Mouse (Mus musculus): ENCODE results near the gene Amz2.

The Amz2 gene

GRCm38 (mm10) chr11:109425392-109426271, at the start of gene Amz2:
Gene Amz2, plus strand, starts transcription at chr11:109425946.
- peak; percentile 100 for DNase-seq (ENCODE audit: extremely low spot score)

GRCm38 (mm10) chr11:109376484-109377143, 49.1 kb upstream of the Amz2 start:
- no peak for DNase-seq (ENCODE audit: extremely low spot score)

GRCm38 (mm10) chr11:109377477-109377876, 48.3 kb upstream of the Amz2 start:
- DNase-seq (ENCODE audit: extremely low spot score): no peak

GRCm38 (mm10) chr11:109378051-109378450, 47.7 kb upstream of the Amz2 start:
- DNase-seq (ENCODE audit: extremely low spot score): no peak

- no peak for DNase-seq (ENCODE audit: extremely low spot score)
Observed at GRCm38 (mm10) chr11:109380662-109381061, 45.1 kb upstream of the Amz2 start.

GRCm38 (mm10) chr11:109385296-109385695, 40.5 kb upstream of the Amz2 start:
- DNase-seq (ENCODE audit: extremely low spot score): no peak

GRCm38 (mm10) chr11:109389046-109389445, 36.7 kb upstream of the Amz2 start:
- DNase-seq (ENCODE audit: extremely low spot score): no peak

GRCm38 (mm10) chr11:109391200-109391599, 34.5 kb upstream of the Amz2 start:
- no peak for DNase-seq (ENCODE audit: extremely low spot score)

GRCm38 (mm10) chr11:109391760-109392159, 34.0 kb upstream of the Amz2 start:
- DNase-seq (ENCODE audit: extremely low spot score): peak; percentile 14

- no peak for DNase-seq (ENCODE audit: extremely low spot score)
Observed at GRCm38 (mm10) chr11:109392601-109393000, 33.1 kb upstream of the Amz2 start.

GRCm38 (mm10) chr11:109394758-109395157, 31.0 kb upstream of the Amz2 start:
- DNase-seq (ENCODE audit: extremely low spot score): no peak

- DNase-seq (ENCODE audit: extremely low spot score): no peak
Observed at GRCm38 (mm10) chr11:109395291-109395690, 30.5 kb upstream of the Amz2 start.

GRCm38 (mm10) chr11:109406431-109406830, 19.3 kb upstream of the Amz2 start:
- DNase-seq (ENCODE audit: extremely low spot score): no peak

- DNase-seq (ENCODE audit: extremely low spot score): no peak
Observed at GRCm38 (mm10) chr11:109410197-109410980, 15.4 kb upstream of the Amz2 start.

- no peak for DNase-seq (ENCODE audit: extremely low spot score)
Observed at GRCm38 (mm10) chr11:109413617-109414016, 12.1 kb upstream of the Amz2 start, which contains the start of gene 9930022D16Rik. Gene 9930022D16Rik, plus strand, starts transcription at chr11:109413917.

- DNase-seq (ENCODE audit: extremely low spot score): no peak
Observed at GRCm38 (mm10) chr11:109414802-109415201, 10.9 kb upstream of the Amz2 start.

- no peak for DNase-seq (ENCODE audit: extremely low spot score)
Observed at GRCm38 (mm10) chr11:109416709-109417420, 8.9 kb upstream of the Amz2 start.

GRCm38 (mm10) chr11:109417472-109418040, 8.2 kb upstream of the Amz2 start:
- DNase-seq (ENCODE audit: extremely low spot score): no peak

- DNase-seq (ENCODE audit: extremely low spot score): no peak
Observed at GRCm38 (mm10) chr11:109419461-109419860, 6.3 kb upstream of the Amz2 start.

- no peak for DNase-seq (ENCODE audit: extremely low spot score)
Observed at GRCm38 (mm10) chr11:109419961-109420566, 5.7 kb upstream of the Amz2 start.

- no peak for DNase-seq (ENCODE audit: extremely low spot score)
Observed at GRCm38 (mm10) chr11:109420567-109420962, 5.2 kb upstream of the Amz2 start.
